Mouse (Mus musculus) urinary bladder, postnatal 25 days (tissue): ENCODE measurements around the gene Eprs.
A peak's percentile ranks its signal among the peaks of the same experiment; 100 is the strongest.
"Not testable (repeated sequence)": the region's sequence is repeated elsewhere in the genome, so short reads cannot be mapped to it uniquely, and the experiment has no call there.

Experiments
- DNase-seq: peaks from one replicate; pipeline ENCODE4 v3.0.0; 2022; ENCODE audit warnings: low spot score

Eprs gene

GRCm38 (mm10) chr1:185362677-185363520 lies at the start of gene Eprs:
Gene Eprs, plus strand, starts transcription at chr1:185363044.
- DNase-seq, result peak; percentile 99

- no peak for DNase-seq
Observed at GRCm38 (mm10) chr1:185314546-185314945, 48.3 kb upstream of the Eprs start.

- no peak for DNase-seq
Observed at GRCm38 (mm10) chr1:185315846-185316568, 46.8 kb upstream of the Eprs start.

- not testable (repeated sequence) for DNase-seq
Observed at GRCm38 (mm10) chr1:185327754-185328345, 35.0 kb upstream of the Eprs start.

- DNase-seq, result peak; percentile 94
Observed at GRCm38 (mm10) chr1:185328721-185329610, 33.9 kb upstream of the Eprs start, which contains the start of gene Iars2. Gene Iars2, minus strand, starts transcription at chr1:185329396.

GRCm38 (mm10) chr1:185329851-185330250 lies 33.0 kb upstream of the Eprs start:
- DNase-seq, result no peak

- DNase-seq, result no peak
Observed at GRCm38 (mm10) chr1:185331364-185331763, 31.5 kb upstream of the Eprs start.

- peak; percentile 84 for DNase-seq
Observed at GRCm38 (mm10) chr1:185331983-185332430, 30.8 kb upstream of the Eprs start, which contains the start of gene Bpnt1. Gene Bpnt1, plus strand, starts transcription at chr1:185332149.

GRCm38 (mm10) chr1:185333651-185334050 lies 29.2 kb upstream of the Eprs start:
- no peak for DNase-seq

GRCm38 (mm10) chr1:185334136-185334535 lies 28.7 kb upstream of the Eprs start:
- DNase-seq, result no peak

GRCm38 (mm10) chr1:185335231-185335765 lies 27.5 kb upstream of the Eprs start:
- DNase-seq, result no peak

- no peak for DNase-seq
Observed at GRCm38 (mm10) chr1:185336535-185336934, 26.3 kb upstream of the Eprs start.

GRCm38 (mm10) chr1:185342441-185342840 lies 20.4 kb upstream of the Eprs start:
- DNase-seq, result no peak

- DNase-seq, result no peak
Observed at GRCm38 (mm10) chr1:185343422-185343821, 19.4 kb upstream of the Eprs start.

GRCm38 (mm10) chr1:185346188-185346587 lies 16.7 kb upstream of the Eprs start:
- no peak for DNase-seq

GRCm38 (mm10) chr1:185349741-185350140 lies 13.1 kb upstream of the Eprs start:
- no peak for DNase-seq

GRCm38 (mm10) chr1:185350611-185351010 lies 12.2 kb upstream of the Eprs start:
- no peak for DNase-seq

- no peak for DNase-seq
Observed at GRCm38 (mm10) chr1:185352151-185352550, 10.7 kb upstream of the Eprs start.

- no peak for DNase-seq
Observed at GRCm38 (mm10) chr1:185353351-185353750, 9.5 kb upstream of the Eprs start.

GRCm38 (mm10) chr1:185354731-185355130 lies 8.1 kb upstream of the Eprs start:
- DNase-seq, result no peak

GRCm38 (mm10) chr1:185356246-185356645 lies 6.6 kb upstream of the Eprs start:
- DNase-seq, result no peak
